ENCODE assay signal across 31 mouse cellular contexts in genomic region chr5:120890026-120890425, GRCm38 (mm10). TPM values are rescaled to one million over a fixed set of nuclear protein-coding genes. Genes with fewer than 3 reads are reported as not detected.
"Had no signal": no experiment of that assay in that cellular context is flagged by ENCODE, and none has a peak within 500 bp of the region (broad histone marks: within the 10 kb centered on the region; RNA-seq: fewer than 3 reads in every experiment).

No protein-coding gene starts in this region.

- H3K27me3 ChIP-seq: hindbrain, embryonic 12.5 days; limb, embryonic 12.5 days; liver, embryonic 13.5 days; liver, embryonic 15.5 days had no signal

- H3K27ac ChIP-seq: gastrocnemius, adult 2 months; heart, adult 2 months; heart, embryonic 13.5 days; heart, embryonic 15.5 days; hindbrain, embryonic 10.5 days; hindbrain, embryonic 12.5 days; hindbrain, embryonic 14.5 days; layer of hippocampus, adult 2 months; left cerebral cortex, adult 2 months; limb, embryonic 10.5 days; limb, embryonic 12.5 days; liver, embryonic 13.5 days; liver, embryonic 15.5 days had no signal

- ATAC-seq: hindbrain, embryonic 16.5 days; inflammation-experienced regulatory T-cells, adult 6 months; intestine, embryonic 16.5 days had no signal

- H3K9ac ChIP-seq: heart, embryonic 13.5 days; heart, embryonic 15.5 days; hindbrain, embryonic 12.5 days; hindbrain, embryonic 14.5 days; limb, embryonic 12.5 days; liver, embryonic 13.5 days; liver, embryonic 15.5 days had no signal

- H3K4me3 ChIP-seq: gastrocnemius, adult 2 months; heart, adult 2 months; heart, embryonic 13.5 days; heart, embryonic 15.5 days; hindbrain, embryonic 10.5 days; hindbrain, embryonic 12.5 days; layer of hippocampus, adult 2 months; left cerebral cortex, adult 2 months; limb, embryonic 10.5 days; limb, embryonic 12.5 days; liver, embryonic 13.5 days; liver, embryonic 15.5 days had no signal

- H3K9me3 ChIP-seq: heart, embryonic 13.5 days; heart, embryonic 15.5 days; hindbrain, embryonic 10.5 days; hindbrain, embryonic 12.5 days; limb, embryonic 10.5 days; limb, embryonic 12.5 days; liver, embryonic 13.5 days; liver, embryonic 15.5 days had no signal

- DNase-seq: gastrocnemius, adult 2 months; gastrocnemius, postnatal 10 days; gastrocnemius, postnatal 25 days; heart, adult 2 months; heart, postnatal 4 days; kidney, adult 18-20 months; kidney, adult 8-10 months; kidney, postnatal 10 days; kidney, postnatal 25 days; kidney, postnatal 4 days; liver; liver, embryonic 13.5 days had no signal

- H3K4me2 ChIP-seq: heart, embryonic 13.5 days; heart, embryonic 15.5 days; hindbrain, embryonic 12.5 days; hindbrain, embryonic 14.5 days; limb, embryonic 12.5 days; liver, embryonic 11.5 days; liver, embryonic 13.5 days; liver, embryonic 15.5 days had no signal

- H3K4me1 ChIP-seq: heart, embryonic 13.5 days; heart, embryonic 15.5 days; hindbrain, embryonic 10.5 days; hindbrain, embryonic 12.5 days; limb, embryonic 10.5 days; limb, embryonic 12.5 days; liver, embryonic 13.5 days; liver, embryonic 15.5 days had no signal

- H3K36me3 ChIP-seq: heart, embryonic 13.5 days; heart, embryonic 15.5 days; hindbrain, embryonic 10.5 days; hindbrain, embryonic 12.5 days; limb, embryonic 10.5 days; limb, embryonic 12.5 days; liver, embryonic 13.5 days; liver, embryonic 15.5 days had no signal

RNA-seq across cellular contexts. Expression of gene Oas1g, which starts 2.6 kb away (rescaled TPM):
- polyA plus RNA-seq: hindbrain, embryonic 12.5 days had no signal

RNA-seq across cellular contexts. Expression of gene Oas1d, which starts 24.3 kb away (rescaled TPM):
- polyA plus RNA-seq: heart, adult 2 months; heart, embryonic 13.5 days; heart, embryonic 15.5 days; heart, postnatal 0 days; hindbrain, embryonic 10.5 days; hindbrain, embryonic 12.5 days; hindbrain, embryonic 14.5 days; inflammation-experienced regulatory T-cells, adult 6 months; intestine, embryonic 16.5 days; kidney, embryonic 14.5 days; kidney, embryonic 16.5 days; limb, embryonic 10.5 days; limb, embryonic 12.5 days; limb, embryonic 14.5 days; liver, embryonic 11.5 days; liver, embryonic 13.5 days; liver, embryonic 15.5 days had no signal

RNA-seq across cellular contexts. Expression of gene Oas1h, which starts 28.8 kb away (rescaled TPM):
- polyA plus RNA-seq: frontal cortex, adult 2 months; heart, adult 2 months; heart, embryonic 13.5 days; heart, embryonic 15.5 days; heart, postnatal 0 days; hindbrain, embryonic 10.5 days; hindbrain, embryonic 12.5 days; hindbrain, embryonic 14.5 days; hindbrain, embryonic 16.5 days; inflammation-experienced regulatory T-cells, adult 6 months; intestine, embryonic 16.5 days; kidney, embryonic 14.5 days; kidney, embryonic 16.5 days; limb, embryonic 10.5 days; limb, embryonic 12.5 days; limb, embryonic 14.5 days; liver, embryonic 11.5 days; liver, embryonic 13.5 days; liver, embryonic 15.5 days had no signal

RNA-seq across cellular contexts. Expression of gene Oas1f, which starts 42.9 kb away (rescaled TPM):
- polyA plus RNA-seq: frontal cortex, adult 2 months; heart, adult 2 months; heart, embryonic 13.5 days; heart, embryonic 15.5 days; heart, postnatal 0 days; hindbrain, embryonic 10.5 days; hindbrain, embryonic 12.5 days; hindbrain, embryonic 14.5 days; hindbrain, embryonic 16.5 days; inflammation-experienced regulatory T-cells, adult 6 months; kidney, embryonic 14.5 days; limb, embryonic 10.5 days; limb, embryonic 12.5 days; limb, embryonic 14.5 days; liver, embryonic 11.5 days; liver, embryonic 13.5 days; liver, embryonic 15.5 days had no signal
